Mouse (Mus musculus) heart, adult 2 months (tissue): ENCODE data around the gene Pkhd1.

Experiments
- CTCF ChIP-seq: fragments of 200-600 bp; IDR thresholded peaks from 2 replicates; pipeline ENCODE4 v1.8.1; 2022; ENCODE audit warnings: antibody characterized with exemption, mild to moderate bottlenecking, moderate library complexity
- POLR2A ChIP-seq: fragments of 200-500 bp; IDR thresholded peaks from 2 replicates; pipeline ENCODE4 v1.6.1; 2011; ENCODE audit warnings: mild to moderate bottlenecking, low read depth, low read length, control low read depth; ENCODE audit not compliant: insufficient read depth

DNA sequence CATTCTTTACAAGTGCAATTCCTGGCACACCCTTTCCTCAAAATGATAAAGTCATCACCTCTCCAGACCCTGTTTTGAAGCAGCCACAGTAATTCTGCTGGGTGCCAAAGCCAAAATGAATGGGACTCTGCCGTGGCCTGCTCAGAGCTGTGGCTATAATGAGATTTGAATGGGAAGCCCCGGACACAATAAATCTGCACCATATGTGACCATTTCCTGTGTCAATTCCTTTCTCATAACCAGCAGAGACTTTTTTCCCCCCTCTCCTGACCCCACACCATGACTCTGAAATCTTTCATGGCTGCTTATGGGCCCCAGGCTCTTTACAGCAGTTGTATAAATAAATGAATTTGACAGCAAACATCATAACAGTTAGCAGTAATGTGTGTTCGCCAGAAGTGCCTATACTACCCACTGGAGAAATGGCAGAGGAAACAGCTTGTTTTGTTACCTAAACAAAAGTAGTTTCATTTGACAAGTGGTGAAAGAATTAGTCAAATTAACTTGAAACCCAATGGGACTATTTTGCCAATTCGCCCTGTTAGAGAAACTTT is 482.7 kb downstream of the Pkhd1 start:
- TF ChIP-seq CTCF (no peak), POLR2A (no peak)
